In the genomic region with DNA sequence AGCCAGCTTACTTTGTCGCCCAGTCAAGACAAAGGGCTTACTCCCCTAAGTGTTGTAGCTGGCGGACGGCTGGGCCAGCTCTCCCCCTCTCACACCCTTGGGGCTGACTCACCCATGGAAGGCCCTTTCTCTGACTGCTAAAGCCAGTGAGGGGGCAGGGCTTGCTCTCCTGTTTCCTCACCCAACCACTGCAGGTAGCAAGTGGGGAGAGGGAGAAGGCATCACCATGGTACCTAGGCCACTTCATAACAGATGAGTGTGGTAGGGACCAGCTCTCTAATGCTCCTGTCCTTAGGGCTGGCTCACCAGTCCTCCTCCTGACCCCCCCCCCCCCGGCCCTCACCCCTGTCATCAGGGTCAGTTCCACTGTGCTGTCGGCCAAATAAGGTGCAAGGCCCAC, we compare ENCODE assay signal across 23 mouse cellular contexts.
A peak's percentile ranks its signal among the peaks of the same experiment; 100 is the strongest.
DNase-seq lines count a peak whose midpoint lies in the region; ATAC-seq and TF ChIP-seq lines count a peak whose summit lies in the region.
"Had no signal": no experiment of that assay in that cellular context is flagged by ENCODE, and none has a peak within 500 bp of the region (broad histone marks: within the 10 kb centered on the region; RNA-seq: fewer than 3 reads in every experiment).

No protein-coding gene starts in this region.

- no peaks in the 10 kb centered on the region for H3K9me3 ChIP-seq in hindbrain, embryonic 12.5 days (replicated peaks)
- H3K9me3 ChIP-seq in hindbrain, embryonic 13.5 days: no peaks in the 10 kb centered on the region
- no peaks in the 10 kb centered on the region for H3K9me3 ChIP-seq in kidney, embryonic 16.5 days (ENCODE audit: low read length)
- H3K9me3 ChIP-seq in midbrain, embryonic 13.5 days: no peaks in the 10 kb centered on the region
- H3K9me3 ChIP-seq in midbrain, postnatal 0 days (ENCODE audit: low read length): no peaks in the 10 kb centered on the region
- H3K9me3 ChIP-seq: embryonic facial prominence, embryonic 10.5 days; forebrain, embryonic 10.5 days; G1E; heart, embryonic 13.5 days; hindbrain, embryonic 10.5 days had no signal

- H3K9ac ChIP-seq in hindbrain, embryonic 12.5 days: no peak overlapping the region
- H3K9ac ChIP-seq in hindbrain, embryonic 13.5 days: no peak overlapping the region
- no peak overlapping the region for H3K9ac ChIP-seq in kidney, embryonic 16.5 days (replicated peaks; ENCODE audit: low read length)
- no peak overlapping the region for H3K9ac ChIP-seq in midbrain, embryonic 13.5 days (replicated peaks)
- no peak overlapping the region for H3K9ac ChIP-seq in midbrain, postnatal 0 days (replicated peaks; ENCODE audit: low read length, poor library complexity, severe bottlenecking)
- H3K9ac ChIP-seq: heart, embryonic 13.5 days had no signal

- H3K4me2 ChIP-seq in hindbrain, embryonic 12.5 days (replicated peaks): no peak overlapping the region
- no peak overlapping the region for H3K4me2 ChIP-seq in hindbrain, embryonic 13.5 days
- H3K4me2 ChIP-seq in kidney, embryonic 16.5 days (replicated peaks; ENCODE audit: low read depth, low read length): no peak overlapping the region
- H3K4me2 ChIP-seq in midbrain, embryonic 13.5 days (replicated peaks): no peak overlapping the region
- no peak overlapping the region for H3K4me2 ChIP-seq in midbrain, postnatal 0 days (ENCODE audit: low read depth, low read length, poor library complexity, severe bottlenecking)
- H3K4me2 ChIP-seq: heart, embryonic 13.5 days had no signal

- DNase-seq in adrenal gland, postnatal 14 days: peak; percentile 19
- no peak for DNase-seq in adrenal gland, adult 2 months
- no peak for DNase-seq in kidney, postnatal 36 days
- no peak for DNase-seq in midbrain, postnatal 0 days (ENCODE audit: low spot score)
- DNase-seq: adrenal gland, postnatal 10 days; B cell, adult 2 months; cerebellum, adult 2 months; cerebellum, postnatal 10 days; gastrocnemius, adult 2 months; gastrocnemius, postnatal 25 days; heart, postnatal 10 days had no signal

- peak; percentile 26; the same call in 1 of the 2 replicates for ATAC-seq in hindbrain, embryonic 12.5 days (ENCODE audit: low FRiP score)
- ATAC-seq in hindbrain, embryonic 13.5 days (ENCODE audit: low FRiP score): no peak
- ATAC-seq in kidney, embryonic 16.5 days (ENCODE audit: low FRiP score, low TSS enrichment): peak; percentile 6; the same call in 1 of the 2 replicates
- peak; percentile 48; the same call in 1 of the 2 replicates for ATAC-seq in midbrain, embryonic 13.5 days
- no peak for ATAC-seq in midbrain, postnatal 0 days (ENCODE audit: low FRiP score)
- ATAC-seq: CD4-positive, CD25-positive, alpha-beta regulatory T cell, adult 4 months; forebrain, embryonic 14.5 days; inflammation-experienced regulatory T-cells, adult 6 months had no signal

- 75% methylated on average over 5 of the region's 5 CpGs for WGBS in hindbrain, embryonic 12.5 days
- WGBS in hindbrain, embryonic 13.5 days: 81% methylated on average over 5 of the region's 5 CpGs
- WGBS in kidney, embryonic 16.5 days: 82% methylated on average over 5 of the region's 5 CpGs
- 81% methylated on average over 5 of the region's 5 CpGs for WGBS in midbrain, embryonic 13.5 days
- 75% methylated on average over 5 of the region's 5 CpGs for WGBS in midbrain, postnatal 0 days

- H3K27ac ChIP-seq in hindbrain, embryonic 12.5 days: no peak overlapping the region
- H3K27ac ChIP-seq in hindbrain, embryonic 13.5 days: no peak overlapping the region
- H3K27ac ChIP-seq in kidney, embryonic 16.5 days (ENCODE audit: low read length): no peak overlapping the region
- H3K27ac ChIP-seq in midbrain, embryonic 13.5 days: no peak overlapping the region
- no peak overlapping the region for H3K27ac ChIP-seq in midbrain, postnatal 0 days (ENCODE audit: low read depth, low read length)
- H3K27ac ChIP-seq: embryonic facial prominence, embryonic 10.5 days; forebrain, embryonic 10.5 days; gastrocnemius, adult 2 months; heart, embryonic 13.5 days; hindbrain, embryonic 10.5 days had no signal

- TF ChIP-seq CTCF in midbrain, postnatal 0 days (IDR thresholded peaks at IDR 0.05): no peak

- no peak overlapping the region for H3K4me3 ChIP-seq in hindbrain, embryonic 12.5 days
- no peak overlapping the region for H3K4me3 ChIP-seq in hindbrain, embryonic 13.5 days
- H3K4me3 ChIP-seq in kidney, embryonic 16.5 days (ENCODE audit: low read length): no peak overlapping the region
- no peak overlapping the region for H3K4me3 ChIP-seq in midbrain, embryonic 13.5 days (replicated peaks)
- H3K4me3 ChIP-seq in midbrain, postnatal 0 days (ENCODE audit: low read depth, low read length): no peak overlapping the region
- H3K4me3 ChIP-seq: embryonic facial prominence, embryonic 10.5 days; forebrain, embryonic 10.5 days; gastrocnemius, adult 2 months; heart, embryonic 13.5 days; hindbrain, embryonic 10.5 days had no signal

- H3K27me3 ChIP-seq in hindbrain, embryonic 12.5 days: no peaks in the 10 kb centered on the region
- no peaks in the 10 kb centered on the region for H3K27me3 ChIP-seq in hindbrain, embryonic 13.5 days
- no peaks in the 10 kb centered on the region for H3K27me3 ChIP-seq in kidney, embryonic 16.5 days (ENCODE audit: insufficient read depth, low read length)
- no peaks in the 10 kb centered on the region for H3K27me3 ChIP-seq in midbrain, embryonic 13.5 days
- H3K27me3 ChIP-seq in midbrain, postnatal 0 days (ENCODE audit: insufficient read depth, low read length): no peaks in the 10 kb centered on the region
- H3K27me3 ChIP-seq: heart, embryonic 13.5 days had no signal

- H3K36me3 ChIP-seq in hindbrain, embryonic 12.5 days: no peaks in the 10 kb centered on the region
- no peaks in the 10 kb centered on the region for H3K36me3 ChIP-seq in hindbrain, embryonic 13.5 days
- H3K36me3 ChIP-seq in kidney, embryonic 16.5 days (ENCODE audit: insufficient read depth, low read length): no peaks in the 10 kb centered on the region
- no peaks in the 10 kb centered on the region for H3K36me3 ChIP-seq in midbrain, embryonic 13.5 days
- no peaks in the 10 kb centered on the region for H3K36me3 ChIP-seq in midbrain, postnatal 0 days (ENCODE audit: insufficient read depth, low read length)
- H3K36me3 ChIP-seq: embryonic facial prominence, embryonic 10.5 days; forebrain, embryonic 10.5 days; G1E; heart, embryonic 13.5 days; hindbrain, embryonic 10.5 days had no signal

- no peaks in the 10 kb centered on the region for H3K4me1 ChIP-seq in hindbrain, embryonic 12.5 days
- H3K4me1 ChIP-seq in hindbrain, embryonic 13.5 days (replicated peaks): no peaks in the 10 kb centered on the region
- no peaks in the 10 kb centered on the region for H3K4me1 ChIP-seq in kidney, embryonic 16.5 days (ENCODE audit: insufficient read depth, low read length)
- no peaks in the 10 kb centered on the region for H3K4me1 ChIP-seq in midbrain, embryonic 13.5 days (replicated peaks)
- H3K4me1 ChIP-seq in midbrain, postnatal 0 days (ENCODE audit: insufficient read depth, low read length): no peaks in the 10 kb centered on the region
- H3K4me1 ChIP-seq: embryonic facial prominence, embryonic 10.5 days; heart, embryonic 13.5 days; hindbrain, embryonic 10.5 days had no signal

Comparison
In these comparisons a context has a peak if more than half of its experiments do, and no peak if none do; other contexts are left out.
1. ATAC-seq: peak in hindbrain, embryonic 12.5 days (single experiment), kidney, embryonic 16.5 days (single experiment) and midbrain, embryonic 13.5 days (single experiment); none in hindbrain, embryonic 13.5 days (single experiment) and midbrain, postnatal 0 days (single experiment).